Mouse (Mus musculus) erythroblast, embryonic 14.5 days (primary cell): ENCODE results near the gene Lrrc25.

Experiments used
- GATA1 ChIP-seq: IDR thresholded peaks from 2 replicates; pipeline ENCODE4 v1.6.1; 2012; ENCODE audit warnings: low read length, inconsistent platforms, mixed read lengths
- TAL1 ChIP-seq: IDR thresholded peaks from 3 replicates; pipeline ENCODE4 v1.6.1; 2012; ENCODE audit warnings: low read length, inconsistent platforms, mixed read lengths

- TF ChIP-seq GATA1 = no peak
- no peak for TF ChIP-seq TAL1
These were observed 22.8 kb downstream of the Lrrc25 start for GRCm38 (mm10) chr8:70638752-70639151.
